Mouse (Mus musculus): Measurements from ENCODE around the gene Gm8909. TPM values are rescaled to one million over a fixed set of nuclear protein-coding genes. Genes with fewer than 3 reads are reported as not detected.
A peak's percentile ranks its signal among the peaks of the same experiment; 100 is the strongest.

Gene Gm8909
- not detected in 2 replicates for polyA plus RNA-seq (2014; fragmentation: Nextera tagmentation; extraction: Ambion mirVana)

DNA sequence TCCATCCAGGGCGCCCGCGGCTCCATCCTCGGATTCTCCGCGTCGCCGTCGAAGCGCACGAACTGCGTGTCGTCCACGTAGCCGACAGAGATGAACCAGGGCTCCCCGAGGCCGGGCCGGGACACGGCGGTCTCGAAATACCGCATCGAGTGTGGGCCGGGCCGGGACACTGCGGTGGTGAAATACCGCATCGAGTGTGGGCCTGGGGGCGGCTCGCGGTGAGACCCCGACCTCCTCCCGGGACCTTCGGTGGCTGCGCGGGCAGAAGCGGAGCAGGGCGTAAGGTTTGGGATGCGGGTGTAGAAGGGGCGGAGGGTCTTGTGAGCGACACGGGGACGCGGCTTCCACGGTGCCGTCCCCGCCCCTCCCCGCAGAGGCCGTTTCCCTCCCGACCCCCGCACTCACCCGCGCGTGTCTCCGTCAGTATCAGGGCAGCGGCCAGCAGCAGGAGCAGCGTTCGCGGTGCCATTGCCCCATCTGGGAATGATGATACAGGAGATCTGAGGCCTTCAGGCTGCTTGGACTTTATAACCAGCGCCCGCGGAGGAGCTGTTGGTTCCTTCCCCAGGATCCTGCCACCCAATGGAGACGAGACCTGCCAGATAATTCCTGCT, at the start of gene Gm8909:
Gene Gm8909, minus strand, starts transcription at position 499 of the 614 bp plus-strand sequence.
- WGBS: 1% methylated on average over 62 of the region's 63 CpGs
- no peaks in the 10 kb centered on the region for H3K4me1 ChIP-seq (ENCODE audit: control insufficient read depth, insufficient read depth, low read length)
- no peak within 1 kb of the TSS for H3K27ac ChIP-seq (replicated peaks; ENCODE audit: low read depth, low read length)
- no peaks in the 10 kb centered on the region for H3K36me3 ChIP-seq (replicated peaks; ENCODE audit: control insufficient read depth, insufficient read depth, low read depth, low read length)
- no peak within 1 kb of the TSS for H3K9ac ChIP-seq (replicated peaks; ENCODE audit: low read length)
- peak within 1 kb of the TSS; percentile 27; the same call in 1 of the 2 replicates for H3K4me2 ChIP-seq (ENCODE audit: low read depth, low read length)
- H3K4me3 ChIP-seq (ENCODE audit: low read depth, low read length): peak within 1 kb of the TSS; percentile 15; the same call in 1 of the 2 replicates
- DNase-seq (ENCODE audit: low spot score) (no peak), ATAC-seq (replicated peaks; ENCODE audit: insufficient number of reproducible peaks, low FRiP score, low TSS enrichment, low read depth) (no peak)
- H3K9me3 ChIP-seq (replicated peaks; ENCODE audit: control insufficient read depth, low read length): no peaks in the 10 kb centered on the region
- peaks cover 48% of the 10 kb centered on the region for H3K27me3 ChIP-seq (ENCODE audit: control insufficient read depth, insufficient read depth, low read length)

DNA sequence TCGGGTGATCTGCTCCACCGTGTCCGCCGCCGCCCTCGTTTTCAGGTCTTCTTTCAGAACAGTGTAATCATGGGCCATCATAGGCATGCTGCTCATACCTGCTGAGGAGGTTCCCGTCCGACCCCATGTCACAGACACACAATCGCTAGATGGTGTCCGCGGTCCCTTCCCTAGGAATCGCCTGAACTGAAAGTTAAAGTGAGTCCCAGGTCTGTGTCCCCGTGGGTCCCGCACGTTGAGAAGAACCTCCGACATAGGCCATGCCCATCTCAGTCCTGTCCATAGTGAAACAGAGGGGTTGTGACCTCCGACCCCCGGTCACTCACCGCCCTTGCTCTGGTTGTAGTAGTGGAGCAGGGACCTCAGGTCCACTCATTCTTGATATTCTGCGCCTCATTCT, 47.2 kb upstream of the Gm8909 start:
- Histone ChIP-seq H3K4me1 (ENCODE audit: control insufficient read depth, insufficient read depth, low read length) (no peaks in the 10 kb centered on the region), H3K27ac (replicated peaks; ENCODE audit: low read depth, low read length) (no peak overlapping the region), H3K9ac (replicated peaks; ENCODE audit: low read length) (no peak overlapping the region), H3K4me2 (ENCODE audit: low read depth, low read length) (no peak overlapping the region), H3K4me3 (ENCODE audit: low read depth, low read length) (no peak overlapping the region), H3K36me3 (replicated peaks; ENCODE audit: control insufficient read depth, insufficient read depth, low read depth, low read length) (no peaks in the 10 kb centered on the region), H3K27me3 (ENCODE audit: control insufficient read depth, insufficient read depth, low read length) (peaks cover 24% of the 10 kb centered on the region), H3K9me3 (replicated peaks; ENCODE audit: control insufficient read depth, low read length) (no peaks in the 10 kb centered on the region)
- no peak for ATAC-seq (replicated peaks; ENCODE audit: insufficient number of reproducible peaks, low FRiP score, low TSS enrichment, low read depth)
- 2% methylated on average over 20 of the region's 20 CpGs for WGBS
- no peak for DNase-seq (ENCODE audit: low spot score)

DNA sequence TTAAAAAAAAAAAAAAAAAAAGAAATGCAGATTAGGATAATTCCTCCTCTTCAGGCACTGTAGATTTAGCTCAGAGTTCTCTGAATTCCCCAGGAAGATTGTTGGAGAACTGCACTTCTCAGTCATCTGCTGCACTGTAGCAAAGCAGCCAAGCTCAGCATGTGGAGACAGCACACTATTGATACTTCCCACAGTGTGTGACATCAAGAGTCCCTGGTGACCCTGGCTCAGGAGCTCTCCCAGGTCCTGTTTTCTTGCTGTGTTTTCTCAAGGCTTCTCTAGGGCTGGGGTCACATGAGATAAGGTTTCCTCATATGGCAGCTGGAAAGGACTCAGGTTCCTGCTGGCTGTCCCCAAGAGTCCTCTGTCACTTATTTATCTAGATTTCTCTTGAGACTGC, 38.5 kb upstream of the Gm8909 start:
- no peak for ATAC-seq (replicated peaks; ENCODE audit: insufficient number of reproducible peaks, low FRiP score, low TSS enrichment, low read depth)
- H3K4me2 ChIP-seq (ENCODE audit: low read depth, low read length): no peak overlapping the region
- H3K4me3 ChIP-seq (ENCODE audit: low read depth, low read length): no peak overlapping the region
- no peak overlapping the region for H3K9ac ChIP-seq (replicated peaks; ENCODE audit: low read length)
- no peak for DNase-seq (ENCODE audit: low spot score)
- H3K27me3 ChIP-seq (ENCODE audit: control insufficient read depth, insufficient read depth, low read length): peaks cover 19% of the 10 kb centered on the region
- no peaks in the 10 kb centered on the region for H3K9me3 ChIP-seq (replicated peaks; ENCODE audit: control insufficient read depth, low read length)
- H3K36me3 ChIP-seq (replicated peaks; ENCODE audit: control insufficient read depth, insufficient read depth, low read depth, low read length): no peaks in the 10 kb centered on the region
- no peaks in the 10 kb centered on the region for H3K4me1 ChIP-seq (ENCODE audit: control insufficient read depth, insufficient read depth, low read length)
- H3K27ac ChIP-seq (replicated peaks; ENCODE audit: low read depth, low read length): no peak overlapping the region

DNA sequence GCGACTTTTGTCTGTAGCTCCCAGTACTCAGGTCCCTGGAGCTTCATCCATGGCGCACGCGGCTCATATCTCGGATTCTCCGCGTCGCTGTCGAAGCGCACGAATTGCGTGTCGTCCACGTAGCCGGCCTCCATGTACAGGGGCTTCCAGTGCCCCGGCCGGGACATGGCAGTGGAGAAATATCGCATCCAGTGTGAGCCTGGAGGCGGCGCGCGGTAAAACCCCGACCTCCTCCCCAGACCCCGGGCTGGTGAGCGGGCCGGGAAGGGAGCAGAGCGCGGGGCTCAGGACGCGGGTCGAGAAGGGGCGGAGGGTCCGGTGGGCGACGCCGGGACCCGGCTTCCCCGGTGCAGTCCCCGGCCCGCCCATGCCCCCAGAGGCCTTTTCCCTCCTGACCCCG, 37.5 kb upstream of the Gm8909 start:
- under 1% methylated on average over 38 of the region's 41 CpGs for WGBS
- Histone ChIP-seq H3K27ac (replicated peaks; ENCODE audit: low read depth, low read length) (no peak overlapping the region), H3K9ac (replicated peaks; ENCODE audit: low read length) (no peak overlapping the region), H3K4me2 (ENCODE audit: low read depth, low read length) (peak overlapping the region; percentile 39), H3K4me1 (ENCODE audit: control insufficient read depth, insufficient read depth, low read length) (no peaks in the 10 kb centered on the region), H3K9me3 (replicated peaks; ENCODE audit: control insufficient read depth, low read length) (no peaks in the 10 kb centered on the region), H3K27me3 (ENCODE audit: control insufficient read depth, insufficient read depth, low read length) (peaks cover 19% of the 10 kb centered on the region), H3K36me3 (replicated peaks; ENCODE audit: control insufficient read depth, insufficient read depth, low read depth, low read length) (no peaks in the 10 kb centered on the region), H3K4me3 (ENCODE audit: low read depth, low read length) (peak overlapping the region; percentile 18)
- ATAC-seq (replicated peaks; ENCODE audit: insufficient number of reproducible peaks, low FRiP score, low TSS enrichment, low read depth) (no peak; the same call in 1 of the 2 replicates), DNase-seq (ENCODE audit: low spot score) (peak; percentile 26)

DNA sequence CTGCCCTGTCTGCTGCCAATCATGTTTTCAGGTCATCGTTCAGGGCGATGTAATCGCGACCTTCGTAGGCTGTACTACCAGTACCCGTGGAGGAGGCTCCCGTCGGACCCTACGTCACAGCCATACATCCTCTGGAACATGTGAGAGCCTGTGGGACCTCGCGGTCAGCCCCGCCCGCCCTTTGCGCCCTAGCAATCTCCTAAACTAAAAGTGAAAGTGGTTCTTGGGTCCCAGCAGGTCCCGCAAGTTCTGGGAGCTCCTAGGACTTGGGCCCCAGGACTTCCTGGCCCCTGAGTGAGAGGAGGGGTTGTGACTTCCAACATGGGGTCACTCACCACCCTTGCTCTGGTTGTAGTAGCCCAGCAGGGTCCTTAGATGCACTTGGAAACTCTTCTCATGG, 37.1 kb upstream of the Gm8909 start:
- Histone ChIP-seq H3K4me2 (ENCODE audit: low read depth, low read length) (peak overlapping the region; percentile 23), H3K9me3 (replicated peaks; ENCODE audit: control insufficient read depth, low read length) (no peaks in the 10 kb centered on the region), H3K4me1 (ENCODE audit: control insufficient read depth, insufficient read depth, low read length) (no peaks in the 10 kb centered on the region), H3K36me3 (replicated peaks; ENCODE audit: control insufficient read depth, insufficient read depth, low read depth, low read length) (no peaks in the 10 kb centered on the region), H3K9ac (replicated peaks; ENCODE audit: low read length) (no peak overlapping the region), H3K27ac (replicated peaks; ENCODE audit: low read depth, low read length) (no peak overlapping the region), H3K27me3 (ENCODE audit: control insufficient read depth, insufficient read depth, low read length) (peaks cover 19% of the 10 kb centered on the region), H3K4me3 (ENCODE audit: low read depth, low read length) (peak overlapping the region; percentile 18)
- DNase-seq (ENCODE audit: low spot score): no peak
- WGBS: 2% methylated on average over 15 of the region's 15 CpGs
- no peak for ATAC-seq (replicated peaks; ENCODE audit: insufficient number of reproducible peaks, low FRiP score, low TSS enrichment, low read depth)

DNA sequence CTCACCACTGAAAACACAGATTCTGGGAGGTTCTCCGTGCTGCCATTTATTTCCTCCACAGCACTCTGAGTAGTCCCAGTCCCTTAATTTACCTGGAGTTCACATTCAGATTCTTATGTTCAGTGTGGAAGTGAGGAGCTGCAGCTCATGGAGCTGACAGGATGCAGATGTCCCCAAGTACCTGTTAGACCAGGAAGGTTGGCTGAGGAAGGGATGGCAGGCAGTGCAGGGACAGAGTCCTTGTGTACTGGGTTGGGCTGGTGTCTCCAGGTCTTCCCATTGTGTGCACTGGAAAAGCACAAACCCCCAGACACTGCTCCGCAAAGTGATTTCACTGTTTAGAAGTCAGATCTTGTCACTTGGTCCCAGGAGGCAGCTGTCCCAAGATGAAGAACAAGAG, 33.5 kb upstream of the Gm8909 start:
- Histone ChIP-seq H3K36me3 (replicated peaks; ENCODE audit: control insufficient read depth, insufficient read depth, low read depth, low read length) (no peaks in the 10 kb centered on the region), H3K27ac (replicated peaks; ENCODE audit: low read depth, low read length) (no peak overlapping the region), H3K27me3 (ENCODE audit: control insufficient read depth, insufficient read depth, low read length) (peaks cover 19% of the 10 kb centered on the region), H3K9ac (replicated peaks; ENCODE audit: low read length) (no peak overlapping the region), H3K4me3 (ENCODE audit: low read depth, low read length) (no peak overlapping the region), H3K9me3 (replicated peaks; ENCODE audit: control insufficient read depth, low read length) (no peaks in the 10 kb centered on the region), H3K4me1 (ENCODE audit: control insufficient read depth, insufficient read depth, low read length) (no peaks in the 10 kb centered on the region), H3K4me2 (ENCODE audit: low read depth, low read length) (no peak overlapping the region)
- DNase-seq (ENCODE audit: low spot score): no peak
- 78% methylated on average over 2 of the region's 2 CpGs for WGBS
- no peak for ATAC-seq (replicated peaks; ENCODE audit: insufficient number of reproducible peaks, low FRiP score, low TSS enrichment, low read depth)

DNA sequence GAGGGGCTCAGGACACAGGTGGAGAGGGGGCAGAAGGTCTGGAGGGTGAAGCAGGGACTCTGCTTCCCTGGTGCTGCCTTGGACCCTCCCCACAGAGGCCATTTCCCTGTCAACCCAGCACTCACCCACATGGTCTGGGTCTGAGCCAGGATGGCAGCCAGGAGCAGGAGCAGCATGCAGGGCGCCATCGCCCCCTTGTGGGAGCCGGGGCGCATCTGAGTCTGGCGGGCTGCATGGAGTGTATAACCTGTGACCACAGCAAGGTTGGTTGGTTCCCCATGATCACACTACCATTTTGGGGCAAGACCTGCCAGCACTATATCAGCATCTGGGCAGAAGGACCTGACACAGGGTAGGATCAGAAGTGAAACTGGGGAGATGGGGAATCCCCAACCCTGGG, 30.0 kb upstream of the Gm8909 start:
- no peak overlapping the region for H3K4me3 ChIP-seq (ENCODE audit: low read depth, low read length)
- no peak overlapping the region for H3K27ac ChIP-seq (replicated peaks; ENCODE audit: low read depth, low read length)
- DNase-seq (ENCODE audit: low spot score): peak; percentile 24
- H3K36me3 ChIP-seq (replicated peaks; ENCODE audit: control insufficient read depth, insufficient read depth, low read depth, low read length): no peaks in the 10 kb centered on the region
- no peaks in the 10 kb centered on the region for H3K9me3 ChIP-seq (replicated peaks; ENCODE audit: control insufficient read depth, low read length)
- peaks cover 2% of the 10 kb centered on the region; the same call in 1 of the 2 replicates for H3K27me3 ChIP-seq (ENCODE audit: control insufficient read depth, insufficient read depth, low read length)
- no peak overlapping the region for H3K9ac ChIP-seq (replicated peaks; ENCODE audit: low read length)
- 9% methylated on average over 5 of the region's 5 CpGs for WGBS
- ATAC-seq (replicated peaks; ENCODE audit: insufficient number of reproducible peaks, low FRiP score, low TSS enrichment, low read depth): 0 out of 2 replicates have a peak, but pooled peaks have one; percentile 52
- no peak overlapping the region for H3K4me2 ChIP-seq (ENCODE audit: low read depth, low read length)
- H3K4me1 ChIP-seq (ENCODE audit: control insufficient read depth, insufficient read depth, low read length): no peaks in the 10 kb centered on the region

DNA sequence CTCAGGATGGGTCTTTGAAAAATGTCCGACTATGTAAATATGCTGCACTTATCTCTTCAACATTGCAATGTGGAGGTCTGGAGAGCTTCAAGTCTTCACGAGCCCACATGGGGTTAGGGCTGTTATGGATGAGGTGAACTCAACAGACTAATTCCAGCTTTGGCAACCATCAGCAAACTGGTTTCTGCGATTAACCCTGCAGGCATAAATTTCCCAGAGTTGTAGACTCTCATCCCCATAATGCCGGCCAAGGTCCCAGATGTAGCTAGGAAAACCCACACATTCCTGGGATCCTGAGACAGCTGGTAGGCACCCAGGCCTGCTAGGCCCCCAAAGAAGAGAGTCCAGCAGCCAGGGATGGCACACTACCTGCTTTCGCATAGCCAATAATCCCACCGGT, 26.1 kb upstream of the Gm8909 start:
- ATAC-seq (replicated peaks; ENCODE audit: insufficient number of reproducible peaks, low FRiP score, low TSS enrichment, low read depth) (no peak), DNase-seq (ENCODE audit: low spot score) (no peak)
- Histone ChIP-seq H3K27ac (replicated peaks; ENCODE audit: low read depth, low read length) (no peak overlapping the region), H3K9me3 (replicated peaks; ENCODE audit: control insufficient read depth, low read length) (no peaks in the 10 kb centered on the region), H3K27me3 (ENCODE audit: control insufficient read depth, insufficient read depth, low read length) (peaks cover 5% of the 10 kb centered on the region), H3K36me3 (replicated peaks; ENCODE audit: control insufficient read depth, insufficient read depth, low read depth, low read length) (no peaks in the 10 kb centered on the region), H3K4me1 (ENCODE audit: control insufficient read depth, insufficient read depth, low read length) (no peaks in the 10 kb centered on the region), H3K4me3 (ENCODE audit: low read depth, low read length) (no peak overlapping the region), H3K4me2 (ENCODE audit: low read depth, low read length) (no peak overlapping the region), H3K9ac (replicated peaks; ENCODE audit: low read length) (no peak overlapping the region)
- 85% methylated on average over 6 of the region's 6 CpGs for WGBS
